Mouse (Mus musculus): ENCODE measurements at regions not wholly inside any gene's neighbourhood (a gene's known extent, or its start where the extent isn't known, plus 50 kb on each side); places are given as distances from the start of the nearest gene placed in this dataset.
"Not testable (repeated sequence)": the region's sequence is repeated elsewhere in the genome, so short reads cannot be mapped to it uniquely, and the experiment has no call there.

GRCm38 (mm10) chr13:26865930-26866555 lies 96.1 kb upstream of the Hdgfl1 start:
- no peak for DNase-seq (ENCODE audit: low read depth)

GRCm38 (mm10) chr13:26867794-26868193 lies 97.8 kb upstream of the Hdgfl1 start:
- no peak for DNase-seq (ENCODE audit: low read depth)

- no peak for DNase-seq (ENCODE audit: low read depth)
These were observed 140.9 kb upstream of the Prl start for GRCm38 (mm10) chr13:26916477-26916876.

GRCm38 (mm10) chr13:26932695-26933438 lies 124.5 kb upstream of the Prl start:
- no peak for DNase-seq (ENCODE audit: low read depth)

GRCm38 (mm10) chr13:26933838-26934237 lies 123.5 kb upstream of the Prl start:
- DNase-seq (ENCODE audit: low read depth) = no peak

- peak; percentile 58 for DNase-seq (ENCODE audit: low read depth)
These were observed 116.9 kb upstream of the Prl start for GRCm38 (mm10) chr13:26940436-26940835.

- DNase-seq (ENCODE audit: low read depth) = no peak
These were observed 112.9 kb upstream of the Prl start for GRCm38 (mm10) chr13:26944487-26944886.

- no peak for DNase-seq (ENCODE audit: low read depth)
These were observed 105.9 kb upstream of the Prl start for GRCm38 (mm10) chr13:26951461-26951860.

- peak; percentile 15 for DNase-seq (ENCODE audit: low read depth)
These were observed 103.5 kb upstream of the Prl start for GRCm38 (mm10) chr13:26953834-26954233.

- no peak for DNase-seq (ENCODE audit: low read depth)
These were observed 97.8 kb upstream of the Prl start for GRCm38 (mm10) chr13:26959534-26960100.

- not testable (repeated sequence) for DNase-seq (ENCODE audit: low read depth)
These were observed 96.8 kb upstream of the Prl start for GRCm38 (mm10) chr13:26960531-26960930.

GRCm38 (mm10) chr13:26976024-26976423 lies 81.3 kb upstream of the Prl start:
- peak; percentile 48 for DNase-seq (ENCODE audit: low read depth)

GRCm38 (mm10) chr13:26980475-26980874 lies 76.9 kb upstream of the Prl start:
- peak; percentile 71 for DNase-seq (ENCODE audit: low read depth)
